Mouse (Mus musculus): ENCODE data around the gene Limk1.

GRCm38 (mm10) chr5:134704157-134704556 lies 15.8 kb upstream of the Limk1 start:
- TF ChIP-seq CTCF (IDR thresholded peaks at IDR 0.05; ENCODE audit: borderline replicate concordance, extremely low read depth, insufficient read depth, insufficient read length) (peak; percentile 80), POLR2A (IDR thresholded peaks at IDR 0.05; ENCODE audit: borderline replicate concordance, extremely low read depth, insufficient read depth, insufficient read length, poor library complexity, severe bottlenecking) (no peak)

Data from brain, embryonic 14.5 days (tissue).